Mouse (Mus musculus): ENCODE measurements at regions not wholly inside any gene's neighbourhood (a gene's known extent, or its start where the extent isn't known, plus 50 kb on each side); places are given as distances from the start of the nearest gene placed in this dataset.

GRCm38 (mm10) chr7:40654982-40655381 lies 243.1 kb upstream of the Vstm2b start:
- no peak overlapping the region for H3K4me2 ChIP-seq (ENCODE audit: low read depth, low read length)
- TF ChIP-seq EP300 (IDR thresholded peaks at IDR 0.05; ENCODE audit: low read depth) (no peak), CTCF (IDR thresholded peaks at IDR 0.05; ENCODE audit: low read depth) (no peak)
- H3K4me1 ChIP-seq (ENCODE audit: insufficient read depth), result no peaks in the 10 kb centered on the region
- no peak overlapping the region for H3K27ac ChIP-seq (ENCODE audit: low read depth)
- DNase-seq, result no peak
- H3K4me3 ChIP-seq (ENCODE audit: low read depth, low read length), result no peak overlapping the region
- no peaks in the 10 kb centered on the region for H3K36me3 ChIP-seq (replicated peaks; ENCODE audit: insufficient read depth, low read length)
- 81% methylated on average over 7 of the region's 7 CpGs for WGBS (ENCODE audit: insufficient replicate concordance)
- H3K9ac ChIP-seq (replicated peaks), result no peak overlapping the region
- H3K27me3 ChIP-seq (ENCODE audit: insufficient read depth, low read length), result no peaks in the 10 kb centered on the region
- ATAC-seq, result no peak
- H3K9me3 ChIP-seq (ENCODE audit: low read length), result no peaks in the 10 kb centered on the region

- Histone ChIP-seq H3K9me3 (ENCODE audit: low read length) (no peaks in the 10 kb centered on the region), H3K4me3 (ENCODE audit: low read depth, low read length) (no peak overlapping the region), H3K36me3 (replicated peaks; ENCODE audit: insufficient read depth, low read length) (no peaks in the 10 kb centered on the region), H3K9ac (replicated peaks) (no peak overlapping the region), H3K4me1 (ENCODE audit: insufficient read depth) (no peaks in the 10 kb centered on the region), H3K27me3 (ENCODE audit: insufficient read depth, low read length) (no peaks in the 10 kb centered on the region), H3K4me2 (ENCODE audit: low read depth, low read length) (no peak overlapping the region), H3K27ac (ENCODE audit: low read depth) (no peak overlapping the region)
- WGBS (ENCODE audit: insufficient replicate concordance), result 79% methylated on average over 2 of the region's 2 CpGs
- TF ChIP-seq CTCF (IDR thresholded peaks at IDR 0.05; ENCODE audit: low read depth) (no peak), EP300 (IDR thresholded peaks at IDR 0.05; ENCODE audit: low read depth) (no peak)
- ATAC-seq (no peak), DNase-seq (no peak)
These were observed 242.7 kb upstream of the Vstm2b start for GRCm38 (mm10) chr7:40655391-40655790.

GRCm38 (mm10) chr7:40659662-40660061 lies 238.5 kb upstream of the Vstm2b start:
- no peak for ATAC-seq
- Histone ChIP-seq H3K4me2 (ENCODE audit: low read depth, low read length) (no peak overlapping the region), H3K9ac (replicated peaks) (no peak overlapping the region), H3K36me3 (replicated peaks; ENCODE audit: insufficient read depth, low read length) (no peaks in the 10 kb centered on the region), H3K9me3 (ENCODE audit: low read length) (no peaks in the 10 kb centered on the region), H3K27ac (ENCODE audit: low read depth) (no peak overlapping the region), H3K27me3 (ENCODE audit: insufficient read depth, low read length) (no peaks in the 10 kb centered on the region), H3K4me1 (ENCODE audit: insufficient read depth) (no peaks in the 10 kb centered on the region), H3K4me3 (ENCODE audit: low read depth, low read length) (no peak overlapping the region)
- WGBS (ENCODE audit: insufficient replicate concordance), result 41% methylated on average over 3 of the region's 3 CpGs
- TF ChIP-seq EP300 (IDR thresholded peaks at IDR 0.05; ENCODE audit: low read depth) (no peak), CTCF (IDR thresholded peaks at IDR 0.05; ENCODE audit: low read depth) (no peak)
- no peak for DNase-seq

DNA sequence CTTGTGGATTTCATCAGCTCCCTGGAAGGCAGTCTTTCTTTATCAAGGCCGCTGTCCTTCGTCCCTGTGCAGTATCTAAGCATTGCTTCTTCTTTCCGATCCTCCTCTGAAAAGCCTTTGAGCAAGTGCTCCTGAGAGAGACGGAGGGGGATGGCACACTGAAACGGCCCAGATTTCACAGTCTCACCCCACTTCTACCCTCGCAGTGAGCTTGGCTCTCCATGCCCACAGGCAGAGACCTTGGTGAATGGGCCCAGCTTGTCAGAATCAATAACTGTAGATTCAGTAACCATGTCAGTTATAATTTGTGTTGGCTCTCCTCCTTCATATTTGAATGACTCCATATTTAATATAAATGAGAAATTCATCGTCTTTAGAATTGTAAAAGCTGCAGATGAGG lies 234.3 kb upstream of the Vstm2b start:
- Histone ChIP-seq H3K27me3 (ENCODE audit: insufficient read depth, low read length) (no peaks in the 10 kb centered on the region), H3K9ac (replicated peaks) (no peak overlapping the region), H3K9me3 (ENCODE audit: low read length) (no peaks in the 10 kb centered on the region), H3K4me3 (ENCODE audit: low read depth, low read length) (no peak overlapping the region), H3K4me1 (ENCODE audit: insufficient read depth) (no peaks in the 10 kb centered on the region), H3K27ac (ENCODE audit: low read depth) (no peak overlapping the region), H3K36me3 (replicated peaks; ENCODE audit: insufficient read depth, low read length) (no peaks in the 10 kb centered on the region), H3K4me2 (ENCODE audit: low read depth, low read length) (no peak overlapping the region)
- ATAC-seq (no peak), DNase-seq (no peak)
- TF ChIP-seq EP300 (IDR thresholded peaks at IDR 0.05; ENCODE audit: low read depth) (no peak), CTCF (IDR thresholded peaks at IDR 0.05; ENCODE audit: low read depth) (no peak)
- 62% methylated on average over 7 of the region's 7 CpGs for WGBS (ENCODE audit: insufficient replicate concordance)

DNA sequence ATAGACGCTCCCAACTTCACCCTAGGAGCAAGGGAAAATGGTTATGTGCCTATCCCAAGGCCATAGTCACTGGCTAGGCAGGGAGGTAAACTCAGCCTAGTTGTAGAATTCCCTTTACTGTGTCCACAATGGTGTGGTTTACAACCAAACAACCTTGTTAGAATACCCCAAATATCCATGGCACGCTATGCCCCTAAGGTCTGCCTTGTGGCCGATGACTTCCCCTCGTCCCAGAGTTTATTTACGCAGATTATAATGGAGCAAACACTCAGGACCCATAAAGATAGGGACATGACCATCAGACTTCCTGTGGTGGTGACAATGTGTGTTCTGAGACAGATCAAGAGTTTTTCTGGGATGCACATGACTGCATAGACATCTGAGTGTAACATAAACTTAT lies 231.5 kb upstream of the Vstm2b start:
- no peak for TF ChIP-seq EP300 (IDR thresholded peaks at IDR 0.05; ENCODE audit: low read depth)
- TF ChIP-seq CTCF (IDR thresholded peaks at IDR 0.05; ENCODE audit: low read depth), result no peak
- WGBS (ENCODE audit: insufficient replicate concordance), result 59% methylated on average over 5 of the region's 5 CpGs
- Histone ChIP-seq H3K9ac (replicated peaks) (no peak overlapping the region), H3K27me3 (ENCODE audit: insufficient read depth, low read length) (no peaks in the 10 kb centered on the region), H3K27ac (ENCODE audit: low read depth) (no peak overlapping the region), H3K9me3 (ENCODE audit: low read length) (no peaks in the 10 kb centered on the region), H3K36me3 (replicated peaks; ENCODE audit: insufficient read depth, low read length) (no peaks in the 10 kb centered on the region), H3K4me2 (ENCODE audit: low read depth, low read length) (no peak overlapping the region), H3K4me1 (ENCODE audit: insufficient read depth) (no peaks in the 10 kb centered on the region), H3K4me3 (ENCODE audit: low read depth, low read length) (no peak overlapping the region)
- DNase-seq (no peak), ATAC-seq (no peak)

DNA sequence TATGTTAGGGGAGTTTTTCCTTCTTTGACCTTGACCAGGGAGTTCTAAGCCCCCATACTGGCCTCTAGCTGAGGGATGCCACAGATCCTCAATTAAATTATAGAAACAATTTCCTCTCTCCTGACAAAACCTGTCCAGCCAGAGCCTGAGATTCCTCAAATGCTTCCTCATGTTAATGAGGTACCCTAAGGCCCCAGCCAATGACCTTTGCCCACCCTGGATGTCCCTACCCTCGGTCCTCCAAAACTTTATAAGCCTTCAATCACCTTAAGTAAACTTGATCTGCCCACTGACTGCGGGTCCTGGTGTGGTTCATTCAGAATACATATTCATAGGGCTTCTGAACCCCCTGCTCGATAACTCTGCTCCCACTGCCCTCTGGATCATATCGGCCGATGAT lies 227.7 kb upstream of the Vstm2b start:
- H3K36me3 ChIP-seq (replicated peaks; ENCODE audit: insufficient read depth, low read length), result no peaks in the 10 kb centered on the region
- no peak overlapping the region for H3K4me2 ChIP-seq (ENCODE audit: low read depth, low read length)
- no peak for TF ChIP-seq CTCF (IDR thresholded peaks at IDR 0.05; ENCODE audit: low read depth)
- TF ChIP-seq EP300 (IDR thresholded peaks at IDR 0.05; ENCODE audit: low read depth), result no peak
- H3K27me3 ChIP-seq (ENCODE audit: insufficient read depth, low read length), result no peaks in the 10 kb centered on the region
- 69% methylated on average over 5 of the region's 5 CpGs for WGBS (ENCODE audit: insufficient replicate concordance)
- H3K9ac ChIP-seq (replicated peaks), result no peak overlapping the region
- H3K9me3 ChIP-seq (ENCODE audit: low read length), result no peaks in the 10 kb centered on the region
- H3K4me3 ChIP-seq (ENCODE audit: low read depth, low read length), result no peak overlapping the region
- H3K4me1 ChIP-seq (ENCODE audit: insufficient read depth), result no peaks in the 10 kb centered on the region
- DNase-seq (no peak), ATAC-seq (no peak)
- no peak overlapping the region for H3K27ac ChIP-seq (ENCODE audit: low read depth)

- Histone ChIP-seq H3K27ac (ENCODE audit: low read depth) (no peak overlapping the region), H3K4me3 (ENCODE audit: low read depth, low read length) (no peak overlapping the region), H3K27me3 (ENCODE audit: insufficient read depth, low read length) (no peaks in the 10 kb centered on the region), H3K36me3 (replicated peaks; ENCODE audit: insufficient read depth, low read length) (no peaks in the 10 kb centered on the region), H3K9ac (replicated peaks) (no peak overlapping the region), H3K9me3 (ENCODE audit: low read length) (no peaks in the 10 kb centered on the region), H3K4me2 (ENCODE audit: low read depth, low read length) (no peak overlapping the region), H3K4me1 (ENCODE audit: insufficient read depth) (no peaks in the 10 kb centered on the region)
- WGBS (ENCODE audit: insufficient replicate concordance), result 79% methylated on average over 4 of the region's 4 CpGs
- ATAC-seq (no peak), DNase-seq (no peak)
- TF ChIP-seq CTCF (IDR thresholded peaks at IDR 0.05; ENCODE audit: low read depth) (no peak), EP300 (IDR thresholded peaks at IDR 0.05; ENCODE audit: low read depth) (no peak)
These were observed 227.1 kb upstream of the Vstm2b start for GRCm38 (mm10) chr7:40671068-40671467.

Measured in liver, postnatal 0 days (tissue).